Mouse (Mus musculus) fibroblast of lung, adult 2 months (primary cell): ENCODE measurements at regions not wholly inside any gene's neighbourhood (a gene's known extent, or its start where the extent isn't known, plus 50 kb on each side); places are given as distances from the start of the nearest gene placed in this dataset.

ENCODE experiments used
- DNase-seq: peaks from one replicate; pipeline ENCODE4 v3.0.0-alpha.2; 2011; ENCODE audit warnings: low read depth

DNA sequence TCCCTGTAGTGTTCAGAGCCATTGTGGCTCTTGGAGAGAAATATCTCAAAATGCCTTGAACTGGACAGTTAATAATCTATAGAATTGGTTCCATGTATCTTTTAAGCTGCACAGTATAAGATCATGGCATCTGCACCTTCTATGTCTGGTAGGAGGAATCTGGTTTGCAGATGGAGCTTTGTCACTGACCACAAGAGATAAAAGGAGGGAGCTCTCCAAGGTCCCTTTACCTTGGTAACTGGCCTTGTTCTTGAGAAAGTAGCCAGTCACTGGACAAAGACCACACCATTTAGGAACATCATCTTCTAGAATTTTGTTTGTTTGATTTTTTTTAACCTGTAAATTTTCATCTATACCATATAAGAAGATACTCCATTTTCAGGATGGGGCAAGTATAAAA, 52.5 kb upstream of the Plcb4 start:
- no peak for DNase-seq
